Mouse (Mus musculus) macrophage (primary cell): ENCODE results near the gene Stox1. TPM values are rescaled to one million over a fixed set of nuclear protein-coding genes. Genes with fewer than 3 reads are reported as not detected.

ENCODE experiments used
- polyA plus RNA-seq: library from polyadenylated mRNA; stranded (reverse); fragments of 250-400 nt; gene quantifications from 3 replicates; pipeline ENCODE4 v1.2.4, GENCODE M21; 2018; ENCODE audit warnings: inconsistent platforms

Gene Stox1
- polyA plus RNA-seq, 1 experiment from 2014 or later: not detected

Other genes with a start within 250 kb of the Stox1 start
- gene Vps26a, start 239.3 kb downstream of the Stox1 start, polyA plus RNA-seq: 167 to 346 TPM (median 178 TPM) in 3 replicates
- gene Srgn, start 198.7 kb downstream of the Stox1 start, polyA plus RNA-seq: 240 to 438 TPM (median 289 TPM) in 3 replicates
- 28.5 to 32.9 TPM (median 28.8 TPM) in 3 replicates for gene Kif1bp, start 147.7 kb downstream of the Stox1 start, polyA plus RNA-seq
- gene Ddx21, start 123.8 kb downstream of the Stox1 start, polyA plus RNA-seq: 29.8 to 93.3 TPM (median 43.4 TPM) in 3 replicates
- 43.9 to 56.0 TPM (median 44.3 TPM) in 3 replicates for gene Ddx50, start 74.9 kb downstream of the Stox1 start, polyA plus RNA-seq
- gene Ccar1, start 66.2 kb upstream of the Stox1 start, polyA plus RNA-seq: 44.5 to 72.7 TPM (median 52.5 TPM) in 3 replicates
- 0.04 to 0.12 TPM (median 0.04 TPM) in 3 replicates for gene Tet1, start 182.9 kb upstream of the Stox1 start, polyA plus RNA-seq
- gene Slc25a16, start 194.5 kb upstream of the Stox1 start, polyA plus RNA-seq: 10.9 to 14.1 TPM (median 13.0 TPM) in 3 replicates
- gene Dna2, start 220.9 kb upstream of the Stox1 start, polyA plus RNA-seq: 5.2 to 7.5 TPM (median 5.8 TPM) in 3 replicates